Mouse (Mus musculus) frontal cortex, adult (tissue): Measurements from ENCODE around the gene Uck1.

ENCODE experiments used
- ATAC-seq: cut with Nextera tagmentation; 2 replicates; pipeline ENCODE4 v1.9.2; 2017; ENCODE audit warnings: mild to moderate bottlenecking, moderate library complexity, mixed read lengths; ENCODE audit not compliant: low TSS enrichment

Gene Uck1

DNA sequence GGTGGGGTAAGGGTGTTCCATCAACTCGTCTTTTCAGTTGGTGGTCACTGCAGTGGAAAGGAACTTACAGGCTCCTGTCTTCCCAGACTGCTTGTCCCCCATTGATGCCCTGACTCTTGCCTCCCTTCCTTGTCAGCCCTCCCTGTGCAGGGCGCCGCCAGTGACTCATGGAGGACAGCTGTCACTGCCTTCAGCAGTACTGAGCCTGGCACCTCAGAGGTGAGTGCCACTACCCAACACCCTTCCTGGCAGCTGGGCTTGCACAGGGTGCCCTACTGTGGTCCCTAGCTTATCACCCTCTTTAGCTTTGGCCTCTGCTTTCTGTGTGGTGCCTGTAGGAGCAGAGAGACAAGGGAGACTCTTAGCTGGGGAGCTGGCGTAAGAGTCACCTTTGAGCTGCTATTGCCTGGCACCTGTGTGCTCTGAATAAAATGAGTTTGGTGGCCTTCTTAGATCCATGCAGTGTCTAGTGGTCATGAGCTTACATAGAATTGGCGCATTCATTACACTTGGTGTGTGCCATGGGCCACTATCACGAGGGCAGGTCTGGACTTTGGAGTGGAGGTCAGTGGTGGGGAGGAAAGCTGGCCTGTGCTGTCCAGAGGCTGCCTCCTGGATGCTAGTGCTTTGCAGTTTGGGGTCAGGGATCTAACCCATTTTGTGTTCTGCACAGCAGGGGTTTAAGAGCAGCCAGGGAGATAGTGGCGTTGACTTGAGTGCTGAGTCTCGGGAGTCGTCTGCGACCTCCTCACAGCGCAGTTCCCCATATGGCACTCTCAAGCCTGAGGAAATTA is 41.2 kb downstream of the Uck1 start:
- ATAC-seq: 0 out of 2 replicates have a peak, but pooled peaks have one; percentile 39

DNA sequence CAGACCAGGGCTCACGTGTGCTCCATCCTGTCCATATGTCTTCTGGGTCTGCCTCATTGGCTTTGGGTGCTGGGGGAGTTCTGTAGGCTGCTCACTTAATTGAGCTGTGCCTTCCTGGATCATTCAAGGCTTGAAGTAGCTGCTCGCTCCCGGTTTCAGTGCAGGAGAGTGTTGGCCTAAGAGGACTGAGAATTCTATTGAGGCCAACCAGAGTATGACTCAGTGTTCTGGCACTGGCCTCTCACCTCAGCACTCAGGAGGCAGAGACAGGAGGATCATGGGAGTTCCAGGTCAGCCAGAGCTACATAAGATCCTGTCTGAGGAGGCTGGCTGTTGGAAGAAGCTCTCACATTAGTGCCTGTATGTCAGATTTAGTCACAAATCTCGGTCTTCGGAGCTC is 41.8 kb downstream of the Uck1 start:
- no peak for ATAC-seq

DNA sequence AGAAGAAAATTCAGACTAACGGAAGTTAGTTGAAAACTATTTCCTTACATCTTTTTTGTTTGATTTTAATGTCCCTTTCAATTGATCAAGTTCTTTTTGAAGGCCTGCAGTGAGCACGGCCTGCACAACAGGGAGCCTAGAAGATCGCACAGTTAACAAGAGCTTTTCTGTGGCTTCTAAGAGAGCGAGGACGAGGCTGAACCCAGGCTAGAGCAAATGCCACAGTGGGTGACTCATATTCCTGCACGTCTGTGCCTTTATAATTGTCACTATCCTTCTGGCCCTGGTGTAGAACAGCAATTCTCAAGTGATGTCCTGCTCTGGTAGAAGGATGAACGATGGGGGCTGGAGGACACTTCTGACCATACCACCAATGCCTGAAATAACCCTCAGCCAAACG is 42.3 kb downstream of the Uck1 start:
- no peak for ATAC-seq

DNA sequence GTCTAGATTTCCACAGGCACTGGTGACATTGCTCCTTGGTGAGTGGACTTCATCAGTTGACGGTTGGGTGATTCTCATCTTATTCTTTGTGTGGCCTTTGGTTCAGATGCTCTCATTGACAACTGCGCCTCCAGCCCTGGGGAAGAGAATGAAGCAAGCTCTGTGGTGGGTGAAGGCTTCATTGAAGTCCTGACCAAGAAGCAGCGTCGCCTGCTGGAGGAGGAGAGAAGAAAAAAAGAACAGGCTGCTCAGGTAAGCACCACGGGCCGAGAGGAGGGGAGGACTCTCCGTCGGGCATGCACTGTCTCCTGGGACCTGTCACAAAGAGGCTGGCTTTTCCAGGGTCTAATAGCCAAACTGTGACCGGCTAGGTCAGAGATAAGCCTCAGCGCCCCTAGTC is 43.5 kb downstream of the Uck1 start:
- ATAC-seq: no peak

DNA sequence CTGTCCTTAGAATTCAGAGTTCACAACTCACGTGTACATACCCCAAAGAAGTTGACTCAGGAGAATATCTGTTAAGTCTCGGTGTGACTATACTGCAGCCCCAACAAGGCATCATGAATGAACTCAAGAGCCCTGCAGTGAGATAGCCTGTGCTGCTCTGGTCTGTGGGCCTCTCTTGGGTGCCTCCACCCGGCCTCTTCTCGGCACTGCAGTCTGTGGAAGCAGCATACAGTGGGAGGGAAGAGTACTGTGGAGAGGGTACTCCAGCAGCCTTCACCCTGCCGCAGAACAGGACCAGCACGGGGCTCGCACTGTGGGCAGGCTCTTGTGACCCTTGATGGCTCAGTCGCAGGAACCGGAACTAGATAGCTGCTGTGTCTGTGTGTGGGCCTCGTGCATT is 44.4 kb downstream of the Uck1 start:
- ATAC-seq: no peak

DNA sequence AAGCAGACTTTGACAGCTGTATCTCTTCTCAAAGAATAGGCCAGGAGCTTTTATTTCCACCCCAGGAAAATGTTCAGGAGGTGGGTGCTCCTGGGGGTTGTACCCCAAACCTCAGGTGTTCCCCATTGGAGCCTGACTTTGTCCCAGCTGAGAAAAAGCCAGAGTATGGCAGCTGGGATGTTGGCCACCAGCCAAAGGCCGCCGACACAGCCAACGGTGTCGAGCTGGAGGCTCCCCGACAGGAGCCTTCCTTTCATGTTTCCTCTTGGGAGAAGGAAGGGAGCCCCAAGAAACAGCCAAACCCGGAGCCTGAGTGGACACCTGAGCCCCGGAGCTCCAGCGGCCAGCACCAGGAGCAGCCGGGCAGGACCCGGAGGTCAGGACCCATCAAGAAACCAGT is 47.0 kb downstream of the Uck1 start:
- no peak for ATAC-seq

DNA sequence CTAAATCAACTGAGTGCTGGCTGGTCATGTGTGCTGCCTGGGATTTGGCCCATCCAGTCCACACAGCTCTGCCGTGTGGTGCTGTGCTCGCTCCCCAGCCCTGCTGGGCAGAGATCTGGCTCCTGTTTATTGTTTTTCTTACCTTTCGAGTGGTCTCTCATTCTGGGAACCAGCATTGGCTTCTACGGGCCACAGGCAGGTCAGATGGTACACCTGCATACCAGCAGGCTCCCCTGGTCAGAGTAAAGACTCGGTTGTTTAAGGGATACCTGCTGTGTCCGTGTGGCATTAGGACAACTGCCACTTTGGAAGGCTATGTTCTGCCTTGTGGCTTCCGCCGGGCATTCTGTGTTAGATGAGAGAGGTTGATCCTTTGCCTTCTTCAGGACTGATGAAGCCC is 48.3 kb downstream of the Uck1 start:
- ATAC-seq: no peak

DNA sequence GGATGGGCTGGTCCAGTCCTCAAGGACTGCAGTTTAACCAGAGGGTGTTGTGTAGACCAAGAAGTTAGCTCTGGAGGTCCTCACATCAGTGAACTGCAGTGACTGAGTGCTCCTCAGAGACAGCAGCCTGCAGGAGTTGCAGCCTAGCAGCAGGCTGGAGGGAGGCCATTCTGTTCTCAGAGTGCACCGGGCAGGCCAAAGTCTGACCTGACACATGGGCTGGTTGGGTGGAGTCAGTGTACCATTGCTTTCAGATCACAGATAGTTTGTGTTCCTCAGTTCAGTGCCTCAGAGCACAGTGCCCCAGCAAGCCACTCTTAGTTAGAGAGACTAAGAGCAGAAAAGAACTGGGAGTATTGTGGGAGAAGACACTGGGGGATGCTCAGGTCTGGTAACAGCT is 52.3 kb downstream of the Uck1 start:
- ATAC-seq: no peak
